8 mouse cellular contexts compared by ENCODE assay signal in the genomic region with DNA sequence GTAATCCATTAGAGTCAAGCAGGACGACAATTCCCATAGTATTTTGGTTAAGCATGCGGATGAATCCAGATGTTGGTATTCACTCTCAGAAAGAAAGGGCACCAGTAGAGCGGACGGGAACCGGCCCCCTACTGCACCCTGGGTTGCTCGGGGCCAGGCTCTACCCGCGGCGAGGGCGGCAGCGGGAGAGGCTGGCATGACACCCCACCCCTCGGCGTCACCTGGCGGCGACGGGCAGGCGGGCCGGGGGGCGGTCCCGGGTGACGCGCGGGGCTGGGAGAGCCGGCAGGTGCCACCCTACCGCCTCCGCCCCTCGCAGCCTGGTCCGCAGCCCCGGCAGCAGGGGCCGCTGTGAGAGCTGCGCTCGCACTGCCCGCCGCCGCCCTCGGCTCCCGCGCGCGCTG. TPM values are rescaled to one million over a fixed set of nuclear protein-coding genes. Genes with fewer than 3 reads are reported as not detected.
DNase-seq lines count a peak whose midpoint lies in the region; ATAC-seq lines count a peak whose summit lies in the region.

Gene Elovl7 (plus strand): TSS at position 324 of the 404 bp plus-strand sequence.

- H3K4me3 ChIP-seq in intestine, embryonic 14.5 days (ENCODE audit: low read depth, low read length) = peak within 1 kb of the TSS; percentile 65

- intact Hi-C loops in left cerebral cortex, postnatal 14 days (cut with DNase I) = loop anchor here (5.0 kb wide), 1 partner anchor 113 kb away; no protein-coding TSS in a partner anchor

- peaks cover 21% of the 10 kb centered on the region for H3K27me3 ChIP-seq in intestine, embryonic 14.5 days (replicated peaks; ENCODE audit: control insufficient read depth, insufficient read depth, low read length)

- H3K9ac ChIP-seq in intestine, embryonic 14.5 days (ENCODE audit: low read length) = peak within 1 kb of the TSS; percentile 62

- DNase-seq in adrenal gland, adult (ENCODE audit: inconsistent age in 2 of 2, low spot score in 1 of 2) = peak; percentile 80 to 87
- DNase-seq in cerebellum, postnatal 4 days (ENCODE audit: low spot score in 2 of 2) = peak; percentile 31 to 47
- DNase-seq in gastrocnemius, postnatal 10 days = peak; percentile 58
- DNase-seq in intestine, embryonic 14.5 days (ENCODE audit: low spot score) = peak; percentile 85
- DNase-seq in left cerebral cortex, postnatal 14 days (ENCODE audit: low spot score in 2 of 2) = peak; percentile 51 to 76
- peak; percentile 70 to 74 for DNase-seq in right cerebral cortex, postnatal 36 days (ENCODE audit: low spot score in 2 of 2)
- DNase-seq in urinary bladder, postnatal 4 days (ENCODE audit: low spot score in 2 of 2) = peak; percentile 76 to 78

- no peaks in the 10 kb centered on the region for H3K36me3 ChIP-seq in intestine, embryonic 14.5 days (ENCODE audit: control insufficient read depth, insufficient read depth, low read length)

- no peaks in the 10 kb centered on the region for H3K9me3 ChIP-seq in intestine, embryonic 14.5 days (ENCODE audit: control insufficient read depth, low read length)

- H3K4me1 ChIP-seq in intestine, embryonic 14.5 days (replicated peaks; ENCODE audit: control insufficient read depth, insufficient read depth, low read length) = peaks cover 4% of the 10 kb centered on the region; the same call in 1 of the 2 replicates

- ATAC-seq in intestine, embryonic 14.5 days (replicated peaks; ENCODE audit: low FRiP score, low TSS enrichment, low read depth) = peak; percentile 95
- ATAC-seq in megakaryocyte progenitor cell, adult 5-6 weeks (replicated peaks; ENCODE audit: poor library complexity) = peak; percentile 92

- no peak within 1 kb of the TSS for H3K27ac ChIP-seq in intestine, embryonic 14.5 days (ENCODE audit: low read depth)

- WGBS in intestine, embryonic 14.5 days = 2% methylated on average over 33 of the region's 40 CpGs

- peak within 1 kb of the TSS; percentile 91 for H3K4me2 ChIP-seq in intestine, embryonic 14.5 days (ENCODE audit: low read length)

RNA-seq across cellular contexts. Expression of gene Elovl7, which starts in this region (rescaled TPM):
- total RNA-seq in gastrocnemius, postnatal 10 days (2021) = 1 to 10 TPM in 1 of 2 experiments, under 1 TPM in 1; 0.97 to 1.3 TPM
- 15.8 and 18.9 TPM in 2 replicates for polyA plus RNA-seq in intestine, embryonic 14.5 days (2014; fragmentation: Nextera tagmentation; extraction: Ambion mirVana)
- 10 to 100 TPM in 1 of 2 experiments, 1 to 10 TPM in 1; 7.4 to 10.5 TPM for total RNA-seq in left cerebral cortex, postnatal 14 days (2021)
- total RNA-seq in megakaryocyte progenitor cell, adult 5-6 weeks (2015) = 4.6 and 5.3 TPM in 2 replicates
- 1.6 and 1.9 TPM in 2 replicates for total RNA-seq in megakaryocyte progenitor cell, adult 5-6 weeks (2017)
